Mouse (Mus musculus) spleen, adult 2 months (tissue): ENCODE results near the gene Borcs7. TPM values are rescaled to one million over a fixed set of nuclear protein-coding genes. Genes with fewer than 3 reads are reported as not detected.

Experiments
- DNase-seq, 2 experiments: peaks; one replicate each; pipeline versions ENCODE4 v3.0.0 to v3.0.0-alpha.2; 2012 to 2021; ENCODE audit warnings: low spot score in 2 of 2, low read depth in 1 of 2
- H3K27ac ChIP-seq: fragments of 200-500 bp; 2 replicates; pipeline ENCODE4 v1.5.1; 2012; ENCODE audit warnings: low read length, inconsistent platforms; ENCODE audit not compliant: insufficient read depth
- H3K27me3 ChIP-seq: fragments of 200-500 bp; 2 replicates; pipeline ENCODE4 v1.6.1; 2012; ENCODE audit warnings: mild to moderate bottlenecking, moderate library complexity, low read length, inconsistent platforms; ENCODE audit not compliant: control insufficient read depth, insufficient read depth
- H3K36me3 ChIP-seq: fragments of 200-500 bp; 2 replicates; pipeline ENCODE4 v1.6.1; 2012; ENCODE audit warnings: mild to moderate bottlenecking, low read length, inconsistent platforms; ENCODE audit not compliant: control insufficient read depth, insufficient read depth
- H3K4me1 ChIP-seq: fragments of 200-500 bp; 2 replicates; pipeline ENCODE4 v1.6.1; 2011; ENCODE audit warnings: inconsistent platforms; ENCODE audit not compliant: control insufficient read depth, insufficient read depth, insufficient read length
- H3K4me3 ChIP-seq: fragments of 200-500 bp; 2 replicates; pipeline ENCODE4 v1.5.1; 2011; ENCODE audit warnings: mild to moderate bottlenecking, inconsistent platforms; ENCODE audit not compliant: insufficient read depth, insufficient read length; ENCODE audit errors: extremely low read depth
- CTCF ChIP-seq: fragments of 200-500 bp; IDR thresholded peaks from 2 replicates; pipeline ENCODE4 v1.5.1; 2011; ENCODE audit warnings: mild to moderate bottlenecking, inconsistent platforms; ENCODE audit not compliant: insufficient read depth, insufficient read length, insufficient replicate concordance; ENCODE audit errors: extremely low read depth
- POLR2A ChIP-seq: fragments of 200-500 bp; IDR thresholded peaks from 2 replicates; pipeline ENCODE4 v1.6.1; 2011; ENCODE audit warnings: low read depth, low read length, inconsistent platforms
- WGBS: fragments of 180-500 bp; shearing (Covaris S2); methylation state at CpG from one replicate; pipeline ENCODE4 v1.1.7; 2018; 5-methylcytosine and 5-hydroxymethylcytosine counted together
- polyA plus RNA-seq: library from polyadenylated mRNA; depleted of rRNA; stranded (reverse); fragments of >200 nt; gene quantifications from 2 replicates; pipeline ENCODE4 v1.2.3, GENCODE M21; 2012; rRNA removed

Gene Borcs7
- polyA plus RNA-seq: 2.3 and 2.4 TPM in 2 replicates

GRCm38 (mm10) chr19:46689460-46690372 is at the start of gene Borcs7:
Gene Borcs7, plus strand, starts transcription at chr19:46689906.
- no peaks in the 10 kb centered on the region for H3K36me3 ChIP-seq
- DNase-seq: peak; percentile 59 to 91
- peaks cover 2% of the 10 kb centered on the region; the same call in 1 of the 2 replicates for H3K4me1 ChIP-seq
- no peaks in the 10 kb centered on the region for H3K27me3 ChIP-seq
- whole genome bisulfite sequencing: 3% methylated on average over 44 of the region's 44 CpGs
- TF ChIP-seq POLR2A: no peak; the same call in 1 of the 2 replicates
- no peak for TF ChIP-seq CTCF
- peak within 1 kb of the TSS; percentile 74 for H3K27ac ChIP-seq
- H3K4me3 ChIP-seq: peak within 1 kb of the TSS; percentile 84

GRCm38 (mm10) chr19:46640780-46641179 is 48.9 kb upstream of the Borcs7 start:
- 91% methylated on average over 8 of the region's 8 CpGs for WGBS
- no peak overlapping the region for H3K4me3 ChIP-seq
- H3K4me1 ChIP-seq: peaks cover 3% of the 10 kb centered on the region; the same call in 1 of the 2 replicates
- no peak overlapping the region; the same call in 1 of the 2 replicates for H3K27ac ChIP-seq
- DNase-seq: no peak
- peaks cover 8% of the 10 kb centered on the region for H3K36me3 ChIP-seq
- H3K27me3 ChIP-seq: no peaks in the 10 kb centered on the region
- TF ChIP-seq POLR2A (no peak), CTCF (no peak)

- TF ChIP-seq CTCF: no peak
- no peak for TF ChIP-seq POLR2A
- 66% methylated on average over 19 of the region's 19 CpGs for WGBS
- Histone ChIP-seq H3K4me1 (peaks cover 3% of the 10 kb centered on the region; the same call in 1 of the 2 replicates), H3K27me3 (no peaks in the 10 kb centered on the region), H3K27ac (peak overlapping the region; percentile 36; the same call in 1 of the 2 replicates), H3K4me3 (no peak overlapping the region), H3K36me3 (peaks cover 8% of the 10 kb centered on the region)
- no peak for DNase-seq
These were observed 48.2 kb upstream of the Borcs7 start for GRCm38 (mm10) chr19:46641420-46642085.

GRCm38 (mm10) chr19:46642136-46642753 is 47.5 kb upstream of the Borcs7 start:
- no peak overlapping the region for H3K27ac ChIP-seq
- 92% methylated on average over 22 of the region's 22 CpGs for whole genome bisulfite sequencing
- H3K4me3 ChIP-seq: no peak overlapping the region
- no peaks in the 10 kb centered on the region for H3K27me3 ChIP-seq
- peaks cover 8% of the 10 kb centered on the region for H3K36me3 ChIP-seq
- TF ChIP-seq POLR2A (no peak), CTCF (no peak)
- DNase-seq: no peak
- H3K4me1 ChIP-seq: peaks cover 3% of the 10 kb centered on the region; the same call in 1 of the 2 replicates

GRCm38 (mm10) chr19:46643236-46643635 is 46.5 kb upstream of the Borcs7 start:
- DNase-seq: no peak
- no peak overlapping the region for H3K4me3 ChIP-seq
- WGBS: 74% methylated on average over 5 of the region's 5 CpGs
- TF ChIP-seq CTCF (no peak), POLR2A (no peak)
- H3K4me1 ChIP-seq: peaks cover 3% of the 10 kb centered on the region; the same call in 1 of the 2 replicates
- H3K27ac ChIP-seq: no peak overlapping the region
- H3K27me3 ChIP-seq: no peaks in the 10 kb centered on the region
- peaks cover 9% of the 10 kb centered on the region for H3K36me3 ChIP-seq

- Histone ChIP-seq H3K4me1 (peaks cover 3% of the 10 kb centered on the region; the same call in 1 of the 2 replicates), H3K36me3 (peaks cover 9% of the 10 kb centered on the region), H3K27me3 (no peaks in the 10 kb centered on the region), H3K27ac (0 out of 2 replicates have a peak overlapping the region, but pooled peaks have one; percentile 24), H3K4me3 (no peak overlapping the region)
- whole genome bisulfite sequencing: 91% methylated on average over 10 of the region's 10 CpGs
- no peak for DNase-seq
- TF ChIP-seq POLR2A (no peak), CTCF (no peak)
These were observed 45.3 kb upstream of the Borcs7 start for GRCm38 (mm10) chr19:46644343-46644792.
